Mouse (Mus musculus): ENCODE results near the gene Ywhab.

Gene Ywhab

DNA sequence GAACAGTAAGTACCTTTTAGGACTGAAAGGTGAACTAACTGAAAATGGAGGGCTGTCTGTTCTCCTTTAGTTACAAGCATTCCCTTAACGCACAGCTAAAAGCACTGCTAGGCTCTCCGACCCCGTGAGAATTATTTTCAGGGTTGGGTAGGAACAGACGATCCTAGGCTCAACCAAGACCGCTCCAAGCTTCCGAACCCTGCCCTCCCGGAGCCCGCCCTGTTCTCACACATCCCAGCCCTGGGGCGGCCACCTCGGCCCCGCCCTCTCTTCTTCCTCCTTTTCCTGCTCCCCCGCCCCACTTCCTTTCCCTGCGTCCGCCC lies at the start of gene Ywhab:
TSS of gene Ywhab (plus strand) at position 307 of the 323 bp plus-strand sequence.
- DNase-seq (ENCODE audit: low read depth): no peak

DNA sequence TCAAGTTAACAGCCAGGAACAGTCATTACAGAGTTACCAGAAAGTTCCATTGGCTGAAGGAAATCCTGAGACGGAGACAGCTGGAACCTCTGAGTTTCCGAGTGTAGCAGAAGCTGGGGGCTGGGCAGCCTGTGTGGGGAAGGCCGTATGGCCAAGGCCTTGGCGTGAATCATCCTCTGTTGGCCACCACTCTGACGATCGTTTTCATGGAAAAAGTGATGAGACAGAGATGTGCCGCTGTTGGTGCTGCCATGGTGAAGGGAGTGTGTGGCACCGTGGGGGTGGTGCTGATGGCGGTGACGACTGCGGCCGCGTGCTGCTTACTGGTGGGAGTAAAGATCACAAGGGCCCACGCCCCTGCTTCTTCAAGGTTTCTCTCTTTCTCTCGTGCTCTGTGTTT lies 48.5 kb upstream of the Ywhab start:
- DNase-seq (ENCODE audit: low read depth): no peak

- DNase-seq (ENCODE audit: low read depth): no peak
Measured at GRCm38 (mm10) chr2:163947976-163948375, 46.8 kb upstream of the Ywhab start.

GRCm38 (mm10) chr2:163951770-163952169 lies 43.0 kb upstream of the Ywhab start:
- DNase-seq (ENCODE audit: low read depth): peak; percentile 24

- DNase-seq (ENCODE audit: low read depth): no peak
Measured at GRCm38 (mm10) chr2:163953622-163954310, 41.0 kb upstream of the Ywhab start.

DNA sequence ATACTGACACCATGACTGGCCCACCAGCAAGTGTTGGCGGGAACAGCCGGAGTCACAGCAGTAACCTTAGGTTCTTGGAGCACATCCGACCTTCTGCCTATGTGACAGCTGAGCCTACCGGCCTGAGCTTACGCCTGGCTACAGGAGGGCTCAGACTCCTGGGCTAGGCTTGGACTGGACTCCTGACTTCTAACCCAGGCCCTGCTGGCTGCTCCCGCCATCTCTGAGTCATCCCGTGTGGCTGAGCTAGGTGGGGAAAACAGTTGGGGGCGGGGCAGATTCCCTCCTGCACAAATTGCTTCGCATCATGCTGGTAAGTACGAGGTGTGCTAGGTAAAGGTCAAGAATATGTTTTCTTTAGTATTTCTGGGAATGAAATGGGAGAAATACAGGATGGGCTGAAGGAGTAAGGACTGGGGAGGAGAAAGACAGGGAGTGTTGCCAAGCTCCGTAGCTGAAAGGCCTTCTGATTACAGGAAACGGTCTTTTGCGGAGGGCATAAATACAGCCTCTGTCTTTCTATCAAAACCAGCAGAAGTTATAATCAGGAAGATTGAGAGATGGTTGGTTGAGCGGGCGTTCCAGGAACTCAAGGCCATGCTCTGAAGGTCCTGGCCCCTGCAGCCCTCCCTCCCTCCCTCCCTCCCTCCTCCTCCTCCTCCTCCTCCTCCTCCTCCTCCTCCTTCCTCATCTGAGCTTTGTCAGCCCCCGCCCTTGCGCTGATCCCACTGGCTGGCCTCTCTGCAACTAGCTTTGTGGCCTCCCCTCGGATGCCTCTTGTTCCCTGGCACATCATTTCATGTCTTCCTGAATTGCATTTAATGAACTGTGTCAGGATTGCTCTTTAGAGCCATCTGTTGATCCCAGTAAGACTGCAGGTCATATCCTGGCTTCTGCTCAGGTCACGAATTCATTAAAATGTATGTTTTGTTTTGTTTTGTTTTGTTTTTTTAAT lies 29.9 kb upstream of the Ywhab start:
- DNase-seq (ENCODE audit: low read depth): no peak

DNA sequence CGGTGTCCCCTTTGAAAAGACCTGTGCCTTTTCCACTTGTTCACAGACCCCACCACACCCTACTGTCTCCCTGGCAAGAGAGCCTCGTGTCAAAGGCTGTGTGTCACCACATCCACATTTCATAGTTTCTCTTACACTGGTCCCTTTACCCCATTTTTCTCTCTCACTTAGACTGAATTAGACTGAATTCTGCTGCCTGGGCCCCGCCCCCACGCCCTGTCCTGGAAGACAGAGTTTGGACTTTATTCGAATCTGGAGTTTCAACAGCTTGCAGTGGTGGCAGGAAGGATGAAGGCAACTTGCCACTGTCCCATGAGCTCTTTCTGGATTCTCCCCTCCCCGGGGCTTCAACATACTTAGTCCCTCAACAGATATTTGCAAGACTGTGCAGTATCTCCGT lies 29.1 kb upstream of the Ywhab start:
- no peak for DNase-seq (ENCODE audit: low read depth)

DNA sequence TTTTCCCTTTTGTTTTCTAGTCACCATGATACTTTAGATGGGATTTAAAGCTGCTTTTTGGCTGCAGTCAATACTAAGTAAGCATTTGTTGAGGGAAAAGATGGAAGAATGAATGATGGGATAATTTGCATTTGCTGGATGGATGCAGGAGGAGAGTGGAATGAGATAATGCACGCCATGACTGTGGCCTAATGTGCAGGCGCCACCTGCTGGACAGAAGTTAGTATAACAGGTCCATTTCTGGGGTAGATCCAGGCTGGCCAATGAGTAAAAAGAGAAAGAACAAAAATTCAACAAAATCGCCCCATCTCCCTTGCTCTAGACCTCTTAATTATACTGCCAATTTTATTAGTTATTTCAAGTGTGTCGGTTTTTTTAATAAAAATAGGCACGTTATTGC lies 26.2 kb upstream of the Ywhab start:
- peak; percentile 69 for DNase-seq (ENCODE audit: low read depth)

DNA sequence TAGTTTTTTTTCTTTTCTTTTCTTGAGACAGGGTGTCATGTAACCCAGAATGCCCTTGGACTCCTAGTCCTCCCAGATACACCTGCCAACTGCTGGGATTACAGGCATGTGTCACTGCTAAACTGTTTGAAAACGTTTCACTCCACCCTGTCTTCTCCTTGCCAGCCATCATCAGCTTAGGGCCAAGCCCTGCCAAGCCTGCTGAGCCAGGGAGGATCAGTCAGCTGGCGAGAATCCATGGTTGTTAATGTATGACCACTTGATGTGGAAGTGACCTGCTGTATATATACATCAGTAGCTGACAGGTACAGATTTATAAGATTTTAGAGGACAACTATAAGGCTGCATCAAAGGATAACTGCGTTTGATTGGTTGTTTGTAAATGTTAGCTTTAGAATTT lies 24.4 kb upstream of the Ywhab start:
- no peak for DNase-seq (ENCODE audit: low read depth)

DNA sequence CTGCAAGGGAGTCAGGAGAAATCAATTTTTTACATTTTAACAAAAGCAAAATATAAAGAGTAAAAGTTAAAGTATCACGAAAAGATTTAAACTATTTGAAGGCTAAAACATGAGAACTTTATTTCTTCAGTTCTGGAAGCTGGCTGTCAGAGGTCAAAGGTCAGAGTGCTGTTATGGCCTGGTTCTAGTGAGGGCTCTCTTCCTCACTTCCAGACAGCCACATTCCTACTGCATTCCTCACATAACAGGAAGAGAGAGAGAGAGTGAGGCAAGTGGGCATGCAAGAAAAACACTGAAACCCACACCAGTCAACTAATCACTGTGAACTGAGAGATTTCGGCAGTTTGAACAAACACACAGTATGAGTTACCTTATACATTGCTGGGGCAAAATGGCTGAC lies 20.7 kb upstream of the Ywhab start:
- no peak for DNase-seq (ENCODE audit: low read depth)

DNA sequence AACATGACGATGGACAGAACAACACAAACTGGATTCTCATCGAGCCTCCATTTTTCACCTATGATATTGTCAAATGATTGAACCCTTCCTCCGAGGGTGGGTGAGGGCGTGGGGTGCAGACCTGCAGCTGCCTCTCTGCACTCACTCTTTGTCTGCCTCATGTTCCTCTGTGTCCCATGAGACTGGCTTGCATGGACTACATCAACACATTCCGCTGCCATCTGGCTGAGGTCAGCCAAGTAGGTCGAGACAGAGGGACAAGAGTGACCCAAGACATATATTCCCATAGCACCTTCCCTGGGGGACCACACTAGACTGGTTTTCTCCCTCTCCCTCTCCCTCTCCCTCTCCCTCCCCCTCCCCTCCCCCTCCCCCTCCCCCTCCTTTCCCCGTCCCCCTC lies 18.3 kb upstream of the Ywhab start:
- no peak for DNase-seq (ENCODE audit: low read depth)

DNA sequence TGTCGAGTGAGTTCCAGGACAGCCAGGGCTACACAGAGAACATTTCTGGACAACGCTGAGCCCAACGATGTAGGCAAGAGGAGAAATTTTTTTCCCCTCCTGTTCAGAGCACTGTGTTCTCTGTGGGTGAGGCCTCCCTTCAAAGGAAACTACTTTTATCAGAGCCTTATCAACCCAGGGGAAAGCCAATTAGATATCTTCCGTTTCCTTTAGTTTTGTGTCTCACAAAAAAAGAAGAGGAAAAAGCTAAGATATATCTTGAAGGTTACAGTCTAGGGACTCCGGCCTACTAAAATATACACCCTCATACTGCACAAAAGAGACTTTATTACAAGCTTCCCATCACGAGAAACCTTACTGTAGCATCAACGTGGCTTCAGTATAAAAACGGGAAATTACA lies 7.5 kb upstream of the Ywhab start:
- no peak for DNase-seq (ENCODE audit: low read depth)

- no peak for DNase-seq (ENCODE audit: low read depth)
Measured at GRCm38 (mm10) chr2:163992871-163993270, 1.9 kb upstream of the Ywhab start.

GRCm38 (mm10) chr2:163994977-163995862 lies 460 bp downstream of the Ywhab start:
- peak; percentile 91 for DNase-seq (ENCODE audit: low read depth)

- no peak for DNase-seq (ENCODE audit: low read depth)
Measured at GRCm38 (mm10) chr2:163996275-163996674, 1.5 kb downstream of the Ywhab start.

GRCm38 (mm10) chr2:163996899-163997298 lies 2.1 kb downstream of the Ywhab start:
- DNase-seq (ENCODE audit: low read depth): no peak

DNA sequence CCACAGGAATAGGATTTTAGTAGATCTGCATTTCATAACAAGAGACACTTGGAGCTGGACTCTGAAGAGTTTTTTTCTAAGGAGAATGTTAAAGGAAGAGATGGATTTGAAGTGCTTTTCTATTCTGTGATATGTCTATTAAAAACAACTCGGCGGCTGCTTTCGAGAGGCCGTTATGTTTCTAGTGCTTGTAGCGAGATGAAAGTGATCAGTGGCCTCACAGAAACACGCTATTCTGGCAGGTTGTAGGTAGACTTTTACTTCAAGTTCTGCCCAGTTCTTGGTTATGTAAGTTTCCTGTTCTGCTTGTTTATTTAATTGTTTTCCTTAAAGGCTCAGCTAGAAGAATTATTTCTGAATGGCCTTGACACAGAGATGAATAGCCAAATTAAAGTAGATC lies 4.2 kb downstream of the Ywhab start:
- DNase-seq (ENCODE audit: low read depth): no peak

GRCm38 (mm10) chr2:164002637-164003036 lies 7.9 kb downstream of the Ywhab start:
- DNase-seq (ENCODE audit: low read depth): no peak

DNA sequence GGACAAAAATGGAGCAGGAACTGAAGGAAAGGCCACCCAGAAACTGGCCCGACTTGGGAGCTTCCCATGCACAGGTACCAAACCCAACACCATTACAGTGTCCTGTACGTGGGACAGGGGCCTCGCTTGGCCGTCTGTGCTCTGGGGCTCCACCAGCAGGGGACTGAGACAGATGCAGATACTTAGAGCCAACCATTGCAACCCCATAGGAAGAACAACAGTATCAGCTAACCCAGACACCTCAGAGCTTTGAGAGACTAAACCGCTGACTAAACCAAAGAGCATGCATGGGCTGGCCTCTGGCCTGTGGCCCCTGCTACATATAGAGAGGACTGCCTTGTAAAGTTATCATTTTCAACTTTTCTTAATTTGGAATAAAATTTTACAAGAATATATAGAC lies 9.7 kb downstream of the Ywhab start:
- no peak for DNase-seq (ENCODE audit: low read depth)

GRCm38 (mm10) chr2:164006932-164007331 lies 12.2 kb downstream of the Ywhab start:
- DNase-seq (ENCODE audit: low read depth): peak; percentile 60

DNA sequence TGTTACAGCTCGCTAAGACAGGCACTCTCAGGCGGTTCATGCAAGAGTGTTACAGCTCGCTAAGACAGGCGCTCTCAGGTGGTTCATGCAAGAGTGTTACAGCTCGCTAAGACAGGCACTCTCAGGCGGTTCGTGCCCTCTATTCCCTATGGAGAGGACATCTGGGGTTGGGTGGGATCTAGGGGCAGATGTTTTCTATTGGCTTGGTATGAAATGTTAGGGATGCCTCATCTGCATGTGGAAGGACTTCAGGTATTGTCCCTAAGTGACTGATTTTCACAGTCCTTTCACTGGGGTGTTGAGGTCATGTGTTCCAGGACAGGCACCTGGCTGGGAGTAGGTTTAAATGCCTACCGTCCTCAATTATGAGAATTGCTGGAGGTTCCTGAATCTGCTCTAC lies 12.8 kb downstream of the Ywhab start:
- no peak for DNase-seq (ENCODE audit: low read depth)

DNA sequence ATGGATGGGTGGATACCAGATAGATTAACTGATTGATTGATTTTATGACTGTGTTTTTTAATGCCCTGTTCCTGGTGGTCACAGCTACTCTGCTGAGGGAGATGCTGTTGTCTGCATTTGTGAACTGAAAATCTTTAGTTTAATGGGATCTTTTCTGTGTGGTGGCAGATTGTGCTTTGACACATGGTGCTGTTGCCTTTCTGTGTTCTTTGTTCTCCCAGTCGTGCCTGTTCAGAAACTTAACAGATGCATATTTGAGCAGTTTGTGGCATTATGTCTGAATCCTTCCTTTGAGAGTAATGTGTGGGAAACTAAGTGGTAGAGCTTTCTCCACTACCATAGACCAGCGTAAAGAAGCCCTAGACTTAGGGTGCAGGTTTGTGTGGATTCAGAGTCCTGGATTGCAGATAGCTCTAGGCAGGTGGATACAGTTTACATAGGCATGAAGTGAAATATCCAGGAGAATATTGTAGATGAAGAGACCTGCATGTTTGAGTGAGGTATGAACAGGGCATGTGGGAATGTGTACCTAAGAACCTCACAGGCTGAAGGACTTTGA lies 13.3 kb downstream of the Ywhab start:
- no peak for DNase-seq (ENCODE audit: low read depth)

Measured in naive thymus-derived CD4-positive, alpha-beta T cell, adult 2 months (primary cell).